Mouse (Mus musculus): Measurements from ENCODE around the gene Dynlt1c. TPM values are rescaled to one million over a fixed set of nuclear protein-coding genes. Genes with fewer than 3 reads are reported as not detected.
A peak's percentile ranks its signal among the peaks of the same experiment; 100 is the strongest.
"Not testable (repeated sequence)": the region's sequence is repeated elsewhere in the genome, so short reads cannot be mapped to it uniquely, and the experiment has no call there.

The Dynlt1c gene
- total RNA-seq, 2 experiments from 2014 or later, result 16.6 TPM; not detected in 1

DNA sequence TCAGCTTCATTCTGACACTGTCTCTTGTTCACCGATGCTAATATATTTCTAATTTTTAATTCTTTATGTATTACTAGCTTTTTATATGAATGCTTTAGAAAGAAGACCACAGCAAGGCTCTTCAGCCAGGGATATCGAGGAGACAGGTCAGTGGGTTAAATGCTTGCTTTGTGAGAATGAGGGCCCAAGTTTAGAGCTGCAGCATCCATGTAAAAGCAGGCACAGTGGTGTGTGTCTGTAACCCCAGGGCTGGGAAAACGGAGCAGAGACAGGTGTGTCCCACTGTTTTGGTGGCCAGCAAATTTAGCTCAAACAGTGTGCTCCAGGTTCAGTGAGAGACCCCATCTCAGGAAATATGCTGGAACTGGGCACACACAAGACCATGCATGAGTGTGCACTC lies 46.0 kb downstream of the Dynlt1c start:
- ATAC-seq (replicated peaks; ENCODE audit: low FRiP score, poor library complexity, severe bottlenecking), result not testable (repeated sequence)

DNA sequence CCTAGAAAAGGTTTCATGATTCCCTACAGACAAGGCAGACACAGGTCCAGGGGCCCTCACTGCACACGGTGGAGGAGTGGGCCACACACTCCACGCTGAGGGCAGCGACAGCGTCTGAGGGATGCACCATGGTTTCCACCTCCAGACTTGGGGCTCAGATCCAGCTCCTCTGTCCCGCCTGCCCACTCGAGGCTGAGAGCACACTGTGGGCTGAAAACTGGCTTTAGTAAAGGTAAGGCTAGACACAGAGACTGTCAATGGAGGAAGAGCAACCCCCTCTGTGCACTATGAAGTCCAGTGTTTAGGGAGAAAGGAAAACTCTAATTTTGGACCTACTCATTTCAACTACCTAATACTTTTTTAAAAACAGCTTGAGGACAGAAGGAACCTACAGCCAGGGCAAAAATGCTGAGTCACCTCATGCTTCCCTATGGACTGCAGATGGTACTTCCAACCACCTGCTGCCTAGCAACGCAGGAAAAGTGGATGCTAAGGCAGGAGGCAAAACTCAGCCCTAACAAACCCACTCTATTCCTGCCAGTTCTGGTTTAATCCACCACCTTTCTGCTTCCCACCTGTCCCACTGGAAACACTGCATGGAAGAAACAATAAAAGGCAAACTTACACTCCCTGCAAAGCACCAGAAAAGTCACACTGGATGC lies 49.6 kb downstream of the Dynlt1c start:
- not testable (repeated sequence) for ATAC-seq (replicated peaks; ENCODE audit: low FRiP score, poor library complexity, severe bottlenecking)

DNA sequence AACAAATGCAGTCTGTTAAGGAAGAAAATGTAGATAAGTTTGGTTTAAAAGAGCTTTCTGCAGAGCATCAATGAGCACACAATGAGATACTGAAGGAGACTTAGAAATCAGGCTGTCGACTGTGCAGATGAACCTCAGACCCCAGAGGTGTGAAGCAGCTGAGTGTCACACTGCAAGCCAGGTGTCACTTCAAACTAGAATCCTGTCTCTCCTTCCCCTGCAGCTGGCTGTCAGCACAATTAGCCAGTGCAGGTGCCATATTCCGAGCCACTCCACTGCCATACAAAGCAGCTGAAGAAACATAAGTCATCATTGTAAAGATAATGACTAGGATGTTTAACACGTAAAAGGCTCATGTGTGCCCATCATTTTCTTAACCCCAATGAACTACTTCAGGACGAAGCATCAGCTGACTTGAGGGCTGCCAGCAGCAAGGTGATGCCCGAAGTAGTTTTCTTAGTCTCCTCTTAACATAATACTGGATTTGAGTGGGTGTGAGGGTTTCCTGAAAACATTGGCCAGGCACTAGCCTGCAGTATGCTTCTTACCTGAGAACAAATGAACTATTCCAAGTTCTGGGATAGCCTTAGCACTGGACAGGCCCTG lies 52.0 kb downstream of the Dynlt1c start:
- ATAC-seq (replicated peaks; ENCODE audit: low FRiP score, poor library complexity, severe bottlenecking), result not testable (repeated sequence)

DNA sequence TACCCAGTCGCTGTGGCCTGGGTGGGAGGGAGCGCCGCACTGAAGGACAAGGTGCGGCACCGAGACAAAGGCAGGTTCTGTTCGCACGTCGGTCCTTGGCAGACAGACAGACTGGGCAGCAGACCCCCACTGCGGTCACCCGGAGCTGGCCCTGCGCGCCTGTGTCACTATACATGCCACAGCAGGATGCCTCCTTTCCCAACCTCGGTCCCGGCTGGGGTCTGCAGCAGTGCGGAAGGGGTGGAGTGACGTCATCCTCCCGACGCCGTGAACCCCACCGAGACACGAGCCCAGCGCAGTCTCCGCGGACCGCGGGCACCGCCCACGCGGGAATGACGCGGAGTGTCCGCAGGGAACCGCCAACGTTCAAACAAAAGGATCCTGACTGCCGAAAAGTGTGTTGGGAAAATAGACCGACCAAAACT lies 53.6 kb downstream of the Dynlt1c start:
- ATAC-seq (replicated peaks; ENCODE audit: low FRiP score, poor library complexity, severe bottlenecking), result peak; percentile 78

DNA sequence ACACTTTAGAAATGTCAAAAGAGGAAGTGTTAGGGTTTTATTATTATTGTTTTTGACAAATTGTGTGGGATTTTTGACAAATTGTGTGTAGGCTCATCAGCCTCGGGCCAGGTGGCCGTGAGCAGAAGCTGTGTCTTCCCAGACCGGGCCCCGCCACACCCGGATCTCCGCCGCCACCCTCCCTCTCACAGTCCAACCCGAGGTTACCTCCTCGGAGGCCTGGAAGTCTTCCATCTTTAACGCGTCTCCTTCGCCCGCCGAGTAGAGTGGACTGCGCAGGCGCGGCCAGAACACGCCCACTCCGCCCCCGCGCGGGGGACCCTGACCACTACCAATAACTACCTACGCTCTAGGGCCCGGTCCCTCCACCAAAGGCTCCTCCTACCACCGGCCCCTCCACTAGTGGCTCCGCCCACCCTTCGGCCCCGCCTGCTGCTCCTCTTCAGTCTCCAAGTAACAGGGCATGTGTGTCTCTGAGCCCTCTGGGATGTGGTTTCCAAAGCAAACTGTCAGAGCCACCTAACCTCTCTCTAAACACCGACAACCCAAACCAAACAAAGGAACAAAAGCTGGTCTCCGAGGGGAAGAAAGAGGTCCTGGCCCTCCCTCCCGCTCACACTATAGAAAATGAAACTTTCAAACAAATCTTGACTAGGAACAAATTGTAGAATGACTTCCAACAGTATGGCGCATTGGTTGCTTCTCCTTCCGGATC lies 54.3 kb downstream of the Dynlt1c start, which contains the start of gene Dynlt1f:
Dynlt1f (minus strand) TSS at position 334 of the 715 bp plus-strand sequence.
- peak; percentile 98 for ATAC-seq (replicated peaks; ENCODE audit: low FRiP score, poor library complexity, severe bottlenecking)

DNA sequence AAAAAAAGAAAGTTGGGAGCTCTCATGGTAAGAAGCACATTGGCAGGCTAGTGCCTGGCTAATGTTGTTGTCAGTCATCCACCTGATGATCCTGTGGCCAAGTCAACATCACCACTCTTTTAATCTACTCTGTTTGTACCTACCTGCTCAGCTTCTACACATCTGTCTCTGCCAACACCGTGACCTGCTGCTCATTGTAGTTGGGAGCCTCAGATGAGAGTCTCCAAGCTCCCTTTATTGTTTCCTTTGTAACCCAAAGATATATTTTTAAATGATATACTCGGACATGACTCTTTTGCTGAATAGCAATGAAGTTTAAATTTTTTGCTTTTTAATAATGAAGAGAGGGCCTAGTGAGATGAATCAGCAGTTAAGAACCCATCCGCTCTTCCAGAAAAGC lies 55.0 kb downstream of the Dynlt1c start:
- ATAC-seq (replicated peaks; ENCODE audit: low FRiP score, poor library complexity, severe bottlenecking), result not testable (repeated sequence)

DNA sequence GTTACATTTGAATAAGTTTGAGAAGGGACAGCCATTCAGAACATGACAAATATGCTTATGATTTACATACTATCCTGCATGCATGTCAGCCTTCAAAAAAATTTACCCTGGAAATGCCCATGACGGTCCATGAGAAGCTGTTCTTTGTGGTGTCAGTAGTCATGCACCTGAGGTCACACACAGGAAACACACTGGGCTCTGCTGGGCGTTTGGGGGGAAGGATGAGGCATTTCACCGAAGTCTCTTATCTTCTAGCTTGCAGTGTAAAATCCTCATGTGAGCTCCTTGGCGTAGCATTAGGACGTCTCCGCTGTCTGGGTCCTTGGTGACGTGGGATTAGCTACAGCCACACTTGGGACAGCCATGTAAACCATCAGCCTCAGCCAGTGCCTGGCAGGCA lies 57.3 kb downstream of the Dynlt1c start, which contains the start of gene Sytl3:
Sytl3 (plus strand) TSS at position 293 of the 400 bp plus-strand sequence.
- ATAC-seq (replicated peaks; ENCODE audit: low FRiP score, poor library complexity, severe bottlenecking), result not testable (repeated sequence)

Other genes starting within 250 kb of the Dynlt1c start
- 31.0 and 56.2 TPM in 2 replicates for gene Dynlt1b, start 171.6 kb upstream of the Dynlt1c start, total RNA-seq (2015; ENCODE audit: low replicate concordance)
- 25.5 and 30.8 TPM in 2 replicates for gene Dynlt1b, start 171.6 kb upstream of the Dynlt1c start, total RNA-seq (2017; ENCODE audit: low replicate concordance)
- 40.4 and 58.7 TPM in 2 replicates for gene Dynlt1f, start 54.2 kb downstream of the Dynlt1c start, total RNA-seq (2015; ENCODE audit: low replicate concordance)
- 20.1 and 22.1 TPM in 2 replicates for gene Dynlt1f, start 54.2 kb downstream of the Dynlt1c start, total RNA-seq (2017; ENCODE audit: low replicate concordance)
- 3.2 TPM in 1 of 2 replicates, not detected in the other for gene Sytl3, start 57.4 kb downstream of the Dynlt1c start, total RNA-seq (2015; ENCODE audit: low replicate concordance)
- gene Sytl3, start 57.4 kb downstream of the Dynlt1c start, total RNA-seq (2017; ENCODE audit: low replicate concordance), result 0.61 and 1.9 TPM in 2 replicates
- gene Ezr, start 181.1 kb downstream of the Dynlt1c start, total RNA-seq (2015; ENCODE audit: low replicate concordance), result 59.5 and 69.6 TPM in 2 replicates
- gene Ezr, start 181.1 kb downstream of the Dynlt1c start, total RNA-seq (2017; ENCODE audit: low replicate concordance), result 196 and 254 TPM in 2 replicates

Measured in erythroid progenitor cell, adult 5-6 weeks (primary cell).